Mouse (Mus musculus) intestine, embryonic 14.5 days (tissue): ENCODE results near the gene Foxg1. TPM values are rescaled to one million over a fixed set of nuclear protein-coding genes. Genes with fewer than 3 reads are reported as not detected.

Experiments
- ATAC-seq: fragments of 200-750 bp; cut with Nextera tagmentation; replicated peaks from 2 replicates; pipeline ENCODE4 v1.8.0; 2017; ENCODE audit warnings: low read depth, moderate number of reproducible peaks, moderate TSS enrichment, moderate library complexity; ENCODE audit not compliant: low FRiP score, low TSS enrichment
- DNase-seq: peaks from one replicate; pipeline ENCODE4 v3.0.0-alpha.2; 2018; ENCODE audit warnings: low spot score
- H3K27ac ChIP-seq: fragments of 300-500 bp; sonication (generic); 2 replicates; pipeline ENCODE4 v1.5.1; 2014; ENCODE audit warnings: low read depth, mild to moderate bottlenecking, control low read depth
- H3K27me3 ChIP-seq: fragments of 300-500 bp; sonication (generic); replicated peaks from 2 replicates; pipeline ENCODE4 v1.6.1; 2014; ENCODE audit warnings: low read length, control low read depth; ENCODE audit not compliant: control insufficient read depth, insufficient read depth
- H3K36me3 ChIP-seq: fragments of 300-500 bp; sonication (generic); 2 replicates; pipeline ENCODE4 v1.6.1; 2014; ENCODE audit warnings: low read length, control low read depth; ENCODE audit not compliant: control insufficient read depth, insufficient read depth
- H3K4me1 ChIP-seq: fragments of 300-500 bp; sonication (generic); replicated peaks from 2 replicates; pipeline ENCODE4 v1.6.1; 2014; ENCODE audit warnings: low read length, control low read depth, mixed read lengths; ENCODE audit not compliant: control insufficient read depth, insufficient read depth
- H3K4me2 ChIP-seq: fragments of 300-500 bp; sonication (generic); 2 replicates; pipeline ENCODE4 v1.6.1; 2014; ENCODE audit warnings: low read length
- H3K4me3 ChIP-seq: fragments of 300-500 bp; sonication (generic); 2 replicates; pipeline ENCODE4 v1.5.1; 2014; ENCODE audit warnings: low read depth, low read length, control low read depth, mixed read lengths
- H3K9ac ChIP-seq: fragments of 300-500 bp; sonication (generic); 2 replicates; pipeline ENCODE4 v1.6.1; 2014; ENCODE audit warnings: mild to moderate bottlenecking, low read length
- H3K9me3 ChIP-seq: fragments of 300-500 bp; sonication (generic); 2 replicates; pipeline ENCODE4 v1.6.1; 2016; ENCODE audit warnings: low read length, control low read depth; ENCODE audit not compliant: control insufficient read depth
- WGBS: fragments of 180-500 bp; shearing (Covaris S2); extraction: QIAGEN DNeasy Blood & Tissue Kit; methylation state at CpG from one replicate; pipeline ENCODE4 v1.1.7; 2014; 5-methylcytosine and 5-hydroxymethylcytosine counted together
- polyA plus RNA-seq: library from polyadenylated mRNA; unstranded; fragments of >200 nt; fragmentation: Nextera tagmentation; extraction: Ambion mirVana; gene quantifications from 2 replicates; pipeline ENCODE4 v1.2.1, GENCODE M21; 2014

Gene Foxg1
- polyA plus RNA-seq, 1 experiment from 2014 or later, result not detected

DNA sequence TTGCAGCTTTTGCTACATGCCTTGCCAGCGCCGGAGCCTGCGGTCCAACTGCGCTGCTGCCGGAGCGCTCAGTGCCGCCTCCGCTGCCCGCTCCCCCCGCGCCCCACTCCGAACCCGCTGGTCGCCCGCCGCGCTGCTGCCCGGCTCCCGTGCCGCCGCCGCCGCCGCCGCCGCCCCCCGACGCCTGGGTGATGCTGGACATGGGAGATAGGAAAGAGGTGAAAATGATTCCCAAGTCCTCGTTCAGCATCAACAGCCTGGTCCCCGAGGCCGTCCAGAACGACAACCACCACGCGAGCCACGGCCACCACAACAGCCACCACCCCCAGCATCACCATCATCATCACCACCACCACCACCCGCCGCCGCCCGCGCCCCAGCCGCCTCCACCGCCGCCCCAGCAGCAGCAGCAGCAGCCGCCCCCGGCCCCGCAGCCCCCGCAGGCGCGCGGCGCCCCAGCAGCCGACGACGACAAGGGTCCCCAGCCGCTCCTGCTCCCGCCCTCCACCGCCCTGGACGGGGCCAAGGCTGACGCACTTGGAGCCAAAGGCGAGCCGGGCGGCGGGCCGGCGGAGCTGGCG, 1.9 kb downstream of the Foxg1 start:
- no peak for ATAC-seq
- Histone ChIP-seq H3K36me3 (no peaks in the 10 kb centered on the region), H3K4me2 (peak overlapping the region; percentile 46; the same call in 1 of the 2 replicates), H3K9me3 (no peaks in the 10 kb centered on the region), H3K27ac (no peak overlapping the region), H3K4me1 (no peaks in the 10 kb centered on the region; the same call in 1 of the 2 replicates), H3K4me3 (no peak overlapping the region; the same call in 1 of the 2 replicates), H3K27me3 (peaks cover 89% of the 10 kb centered on the region), H3K9ac (no peak overlapping the region)
- 1% methylated on average over 61 of the region's 66 CpGs for WGBS
- peak; percentile 58 for DNase-seq

DNA sequence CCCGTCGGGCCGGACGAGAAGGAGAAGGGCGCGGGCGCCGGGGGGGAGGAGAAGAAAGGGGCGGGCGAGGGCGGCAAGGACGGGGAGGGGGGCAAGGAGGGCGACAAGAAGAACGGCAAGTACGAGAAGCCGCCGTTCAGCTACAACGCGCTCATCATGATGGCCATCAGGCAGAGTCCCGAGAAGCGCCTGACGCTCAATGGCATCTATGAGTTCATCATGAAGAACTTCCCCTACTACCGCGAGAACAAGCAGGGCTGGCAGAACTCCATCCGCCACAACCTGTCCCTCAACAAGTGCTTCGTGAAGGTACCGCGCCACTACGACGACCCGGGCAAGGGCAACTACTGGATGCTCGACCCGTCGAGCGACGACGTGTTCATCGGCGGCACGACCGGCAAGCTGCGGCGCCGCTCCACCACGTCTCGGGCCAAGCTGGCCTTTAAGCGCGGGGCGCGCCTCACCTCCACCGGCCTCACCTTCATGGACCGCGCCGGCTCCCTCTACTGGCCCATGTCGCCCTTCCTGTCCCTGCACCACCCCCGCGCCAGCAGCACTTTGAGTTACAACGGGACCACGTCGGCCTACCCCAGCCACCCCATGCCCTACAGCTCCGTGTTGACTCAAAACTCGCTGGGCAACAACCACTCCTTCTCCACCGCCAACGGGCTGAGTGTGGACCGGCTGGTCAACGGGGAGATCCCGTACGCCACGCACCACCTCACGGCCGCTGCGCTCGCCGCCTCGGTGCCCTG, 2.6 kb downstream of the Foxg1 start, which contains the start of gene Gm43517:
Gene Gm43517, plus strand, starts transcription at position 299 of the 755 bp plus-strand sequence.
- Histone ChIP-seq H3K9me3 (no peaks in the 10 kb centered on the region), H3K27me3 (peaks cover 89% of the 10 kb centered on the region), H3K9ac (no peak within 1 kb of the TSS), H3K4me3 (peak within 1 kb of the TSS; percentile 30; the same call in 1 of the 2 replicates), H3K27ac (no peak within 1 kb of the TSS), H3K4me1 (no peaks in the 10 kb centered on the region; the same call in 1 of the 2 replicates), H3K36me3 (no peaks in the 10 kb centered on the region), H3K4me2 (peak within 1 kb of the TSS; percentile 46)
- 2% methylated on average over 71 of the region's 75 CpGs for WGBS
- peak; percentile 69 for DNase-seq
- ATAC-seq, result peak; percentile 48

DNA sequence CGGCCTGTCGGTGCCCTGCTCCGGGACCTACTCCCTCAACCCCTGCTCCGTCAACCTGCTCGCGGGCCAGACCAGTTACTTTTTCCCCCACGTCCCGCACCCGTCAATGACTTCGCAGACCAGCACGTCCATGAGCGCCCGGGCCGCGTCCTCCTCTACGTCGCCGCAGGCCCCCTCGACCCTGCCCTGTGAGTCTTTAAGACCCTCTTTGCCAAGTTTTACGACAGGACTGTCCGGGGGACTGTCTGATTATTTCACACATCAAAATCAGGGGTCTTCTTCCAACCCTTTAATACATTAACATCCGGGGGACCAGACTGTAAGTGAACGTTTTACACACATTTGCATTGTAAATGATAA, 3.2 kb downstream of the Foxg1 start:
- Histone ChIP-seq H3K4me1 (no peaks in the 10 kb centered on the region; the same call in 1 of the 2 replicates), H3K4me3 (no peak overlapping the region), H3K27ac (no peak overlapping the region), H3K4me2 (no peak overlapping the region), H3K9ac (no peak overlapping the region), H3K27me3 (peaks cover 89% of the 10 kb centered on the region), H3K9me3 (no peaks in the 10 kb centered on the region), H3K36me3 (no peaks in the 10 kb centered on the region)
- DNase-seq (no peak), ATAC-seq (0 out of 2 replicates have a peak, but pooled peaks have one; percentile 3)
- WGBS, result 2% methylated on average over 23 of the region's 23 CpGs

DNA sequence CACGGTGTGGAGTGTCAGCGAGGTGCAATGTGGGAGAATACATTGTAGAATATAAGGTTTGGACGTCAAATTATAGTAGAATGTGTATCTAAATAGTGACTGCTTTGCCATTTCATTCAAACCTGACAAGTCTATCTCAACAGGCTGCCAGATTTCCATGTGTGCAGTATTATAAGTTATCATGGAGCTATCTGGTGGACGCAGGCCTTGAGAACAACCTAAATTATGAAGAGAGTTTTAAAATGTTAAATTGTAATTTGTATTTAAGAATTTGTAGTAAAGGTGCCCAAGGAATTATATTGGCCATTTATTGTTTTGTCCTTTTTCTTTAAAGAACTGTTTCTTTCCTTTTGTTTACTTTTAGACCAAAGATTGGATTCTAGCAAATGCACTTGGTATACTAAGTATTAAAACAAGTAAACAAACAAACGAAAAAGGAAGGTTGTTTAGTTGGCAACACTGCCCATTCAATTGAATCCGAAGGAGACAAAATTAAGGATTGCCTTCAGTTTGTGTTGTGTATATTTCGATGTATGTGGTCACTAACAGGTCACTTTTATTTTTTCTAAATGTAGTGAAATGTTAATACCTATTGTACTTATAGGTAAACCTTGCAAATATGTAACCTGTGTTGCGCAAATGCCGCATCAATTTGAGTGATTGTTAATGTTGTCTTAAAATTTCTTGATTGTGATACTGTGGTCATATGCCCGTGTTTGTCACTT, 3.8 kb downstream of the Foxg1 start:
- Histone ChIP-seq H3K36me3 (no peaks in the 10 kb centered on the region), H3K9ac (no peak overlapping the region), H3K4me2 (no peak overlapping the region), H3K27me3 (peaks cover 89% of the 10 kb centered on the region), H3K4me3 (no peak overlapping the region), H3K9me3 (no peaks in the 10 kb centered on the region), H3K27ac (no peak overlapping the region), H3K4me1 (no peaks in the 10 kb centered on the region; the same call in 1 of the 2 replicates)
- no peak for ATAC-seq
- DNase-seq, result peak; percentile 51
- 12% methylated on average over 10 of the region's 10 CpGs for WGBS

DNA sequence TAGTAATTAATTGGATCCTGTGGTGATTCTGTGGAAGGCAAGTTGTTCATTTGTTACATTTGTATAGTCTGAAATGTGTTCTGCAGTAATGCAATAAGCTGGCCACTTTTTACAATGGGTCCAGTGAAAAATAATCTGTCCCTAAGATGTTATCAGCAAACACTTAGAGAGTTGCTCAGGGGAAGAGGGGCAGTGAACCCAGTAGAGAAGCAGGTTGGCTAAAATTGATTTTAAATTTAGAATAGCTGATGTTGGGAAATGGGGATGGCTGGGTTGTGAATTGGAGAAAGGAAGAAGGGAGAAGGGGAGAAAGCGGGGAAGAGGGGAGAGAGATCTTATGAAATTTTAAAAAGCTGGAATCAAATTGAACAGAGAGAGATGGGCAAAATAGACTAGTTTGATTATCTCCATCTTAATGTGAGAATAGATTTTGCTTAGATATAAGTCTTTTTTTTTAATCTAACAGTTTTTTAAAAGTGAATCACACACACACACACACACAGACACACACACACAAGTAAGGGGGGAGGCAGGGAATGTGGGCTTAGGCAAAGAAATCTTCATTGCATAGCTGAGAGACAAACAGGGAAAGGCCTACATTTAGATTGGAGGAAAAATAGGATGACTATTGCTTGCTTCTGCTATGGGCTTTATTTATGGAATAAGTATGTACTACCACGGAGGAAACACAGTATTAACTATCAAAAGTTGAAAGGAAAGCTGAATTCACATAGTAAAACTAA, 5.6 kb downstream of the Foxg1 start:
- ATAC-seq (no peak), DNase-seq (peak; percentile 50)
- no peaks in the 10 kb centered on the region; the same call in 1 of the 2 replicates for H3K4me1 ChIP-seq
- H3K36me3 ChIP-seq, result no peaks in the 10 kb centered on the region
- peaks cover 89% of the 10 kb centered on the region for H3K27me3 ChIP-seq
- H3K4me2 ChIP-seq, result no peak overlapping the region
- no peak overlapping the region for H3K9ac ChIP-seq
- H3K9me3 ChIP-seq, result no peaks in the 10 kb centered on the region
- WGBS, result 10% methylated on average over 2 of the region's 2 CpGs
- H3K27ac ChIP-seq, result no peak overlapping the region
- H3K4me3 ChIP-seq, result no peak overlapping the region

DNA sequence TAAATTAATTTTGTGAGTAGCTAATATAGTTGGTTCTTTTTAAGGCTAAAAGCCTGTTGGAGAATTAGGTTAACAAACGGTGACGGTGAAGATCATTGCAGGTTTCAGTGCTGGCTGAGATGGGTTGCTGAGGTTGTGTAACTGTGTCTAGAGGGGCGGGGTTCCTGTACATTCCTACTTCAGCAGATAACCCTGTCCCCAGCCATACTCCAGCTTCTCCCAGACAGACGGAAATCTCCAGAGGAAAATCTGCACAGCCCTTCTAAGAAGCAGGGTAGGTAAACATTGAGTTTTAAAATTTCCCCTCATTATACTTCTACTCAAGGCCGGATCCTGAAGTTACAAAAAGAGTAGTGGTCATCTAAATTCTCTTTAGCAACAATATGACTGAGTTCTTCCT, 7.2 kb downstream of the Foxg1 start:
- H3K4me3 ChIP-seq, result no peak overlapping the region
- H3K9me3 ChIP-seq, result no peaks in the 10 kb centered on the region
- no peak overlapping the region for H3K9ac ChIP-seq
- peak; percentile 51 for DNase-seq
- H3K27me3 ChIP-seq, result peaks cover 89% of the 10 kb centered on the region
- no peak overlapping the region for H3K4me2 ChIP-seq
- no peak for ATAC-seq
- no peaks in the 10 kb centered on the region for H3K4me1 ChIP-seq
- no peaks in the 10 kb centered on the region for H3K36me3 ChIP-seq
- H3K27ac ChIP-seq, result no peak overlapping the region
- WGBS, result 3% methylated on average over 5 of the region's 5 CpGs

DNA sequence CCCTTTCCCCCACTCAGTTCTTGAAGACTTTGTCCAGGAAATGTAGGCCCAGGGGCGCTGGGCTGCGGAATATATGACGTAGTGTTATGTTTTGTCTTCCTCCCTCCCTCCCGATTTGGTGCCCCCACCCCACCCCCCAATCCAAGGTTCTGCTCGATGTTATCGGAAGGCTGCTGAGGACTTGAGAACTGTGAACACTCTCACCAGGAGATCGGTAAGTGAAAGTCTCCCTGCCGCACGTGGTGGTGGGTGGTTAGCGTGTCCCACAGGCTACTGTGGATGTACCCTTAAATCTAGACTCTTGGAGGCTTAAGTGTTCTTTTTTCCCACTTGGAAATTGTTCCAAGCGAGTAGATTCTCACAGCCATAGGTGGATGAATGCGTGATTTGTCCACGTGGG, 7.8 kb downstream of the Foxg1 start:
- no peaks in the 10 kb centered on the region for H3K4me1 ChIP-seq
- no peak overlapping the region for H3K27ac ChIP-seq
- DNase-seq (peak; percentile 53), ATAC-seq (no peak)
- H3K9ac ChIP-seq, result no peak overlapping the region
- WGBS, result 2% methylated on average over 13 of the region's 13 CpGs
- no peak overlapping the region for H3K4me3 ChIP-seq
- peaks cover 89% of the 10 kb centered on the region for H3K27me3 ChIP-seq
- no peak overlapping the region for H3K4me2 ChIP-seq
- H3K9me3 ChIP-seq, result no peaks in the 10 kb centered on the region
- no peaks in the 10 kb centered on the region for H3K36me3 ChIP-seq

DNA sequence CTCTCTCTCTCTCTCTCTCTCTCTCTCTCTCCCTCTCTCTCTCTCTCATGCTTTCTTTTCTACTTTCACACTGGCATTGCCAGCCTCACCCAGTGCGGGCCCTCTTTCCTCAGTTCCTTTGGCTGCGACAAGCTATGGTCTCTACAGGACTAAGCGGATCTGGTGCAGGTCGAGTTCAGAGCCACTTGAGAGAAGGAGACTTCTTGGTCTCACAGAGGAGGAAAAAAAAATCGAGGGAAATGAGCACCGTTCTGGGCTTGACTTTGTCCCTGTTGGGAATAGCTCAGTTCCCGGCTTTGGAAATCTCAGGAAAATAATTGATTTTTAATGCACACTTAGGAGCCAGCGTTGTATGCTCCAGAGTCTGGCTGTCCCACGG, 8.5 kb downstream of the Foxg1 start:
- H3K4me1 ChIP-seq, result no peaks in the 10 kb centered on the region
- DNase-seq, result no peak
- peak; percentile 10; the same call in 1 of the 2 replicates for ATAC-seq
- H3K36me3 ChIP-seq, result no peaks in the 10 kb centered on the region
- H3K9ac ChIP-seq, result no peak overlapping the region
- no peaks in the 10 kb centered on the region for H3K9me3 ChIP-seq
- H3K27me3 ChIP-seq, result peaks cover 88% of the 10 kb centered on the region
- peak overlapping the region; percentile 26; the same call in 1 of the 2 replicates for H3K4me2 ChIP-seq
- 0 out of 2 replicates have a peak overlapping the region, but pooled peaks have one; percentile 6 for H3K4me3 ChIP-seq
- WGBS, result 1% methylated on average over 9 of the region's 9 CpGs
- no peak overlapping the region for H3K27ac ChIP-seq
